Mouse (Mus musculus) ovary, postnatal 36 days (tissue): ENCODE data around the gene Otulin.

ENCODE experiments used
- DNase-seq: peaks from one replicate; pipeline ENCODE4 v3.0.0; 2022; ENCODE audit warnings: low spot score, mixed read lengths

Gene Otulin

GRCm38 (mm10) chr15:27613255-27613654 lies 17.2 kb downstream of the Otulin start:
- no peak for DNase-seq

- peak; percentile 29 for DNase-seq
Measured at GRCm38 (mm10) chr15:27612533-27613221, 17.8 kb downstream of the Otulin start.

GRCm38 (mm10) chr15:27609554-27609953 lies 20.9 kb downstream of the Otulin start:
- DNase-seq, result no peak

GRCm38 (mm10) chr15:27605252-27605651 lies 25.2 kb downstream of the Otulin start:
- no peak for DNase-seq

- no peak for DNase-seq
Measured at GRCm38 (mm10) chr15:27604558-27604957, 25.9 kb downstream of the Otulin start.

DNA sequence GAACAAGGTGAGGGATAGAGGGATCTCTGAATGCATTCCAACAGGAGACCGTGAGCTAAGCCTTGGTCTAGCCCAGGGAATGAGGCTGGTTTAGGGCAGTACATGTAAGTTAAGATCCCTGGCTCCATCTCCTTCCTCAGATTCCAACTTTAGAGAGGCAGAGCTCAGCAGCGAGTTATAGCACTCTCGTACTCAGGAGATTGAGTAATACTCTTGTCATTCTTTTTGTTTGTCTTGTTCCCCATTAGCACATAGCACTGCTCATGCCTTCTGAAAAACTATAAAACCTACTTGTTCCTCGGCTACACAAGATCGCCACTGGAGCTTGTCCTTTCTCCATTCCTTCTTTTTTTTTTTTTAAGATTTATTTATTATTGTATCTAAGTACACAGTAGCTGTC lies 30.0 kb downstream of the Otulin start:
- DNase-seq, result no peak

DNA sequence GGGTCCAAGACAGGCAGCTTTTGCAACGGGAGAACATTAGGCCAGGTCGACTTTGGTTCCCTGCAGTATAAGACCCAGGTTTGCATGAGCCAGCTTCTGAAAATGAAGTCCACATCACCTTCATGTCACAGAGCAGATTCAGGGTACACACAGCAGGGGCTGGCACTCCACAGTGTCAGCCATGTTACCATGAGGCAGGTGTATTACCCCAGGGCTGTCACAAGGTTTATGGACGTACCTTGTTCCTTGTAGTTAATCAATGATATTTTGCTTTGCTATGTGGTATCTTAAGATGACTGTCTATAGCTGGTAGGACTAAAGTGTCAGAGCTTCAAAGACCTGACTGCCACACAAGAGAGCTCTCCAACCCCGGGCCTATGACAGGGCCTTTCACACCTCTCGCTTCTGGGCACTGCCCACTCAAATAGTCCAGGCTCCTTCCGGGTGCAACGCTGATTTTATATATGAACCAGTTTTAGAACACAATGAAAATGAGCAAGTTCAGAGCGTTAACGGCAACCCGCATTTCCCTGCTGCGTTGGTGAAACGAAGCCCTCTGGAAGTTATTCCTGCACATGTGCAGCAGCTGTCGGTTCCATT lies 31.6 kb downstream of the Otulin start:
- no peak for DNase-seq

- no peak for DNase-seq
Measured at GRCm38 (mm10) chr15:27597516-27597915, 33.0 kb downstream of the Otulin start.

- DNase-seq, result no peak
Measured at GRCm38 (mm10) chr15:27596463-27597140, 33.9 kb downstream of the Otulin start.

GRCm38 (mm10) chr15:27595560-27595959 lies 34.9 kb downstream of the Otulin start:
- DNase-seq, result peak; percentile 36

GRCm38 (mm10) chr15:27594973-27595372 lies 35.5 kb downstream of the Otulin start:
- no peak for DNase-seq

- DNase-seq, result peak; percentile 26
Measured at GRCm38 (mm10) chr15:27593717-27594116, 36.8 kb downstream of the Otulin start.

DNA sequence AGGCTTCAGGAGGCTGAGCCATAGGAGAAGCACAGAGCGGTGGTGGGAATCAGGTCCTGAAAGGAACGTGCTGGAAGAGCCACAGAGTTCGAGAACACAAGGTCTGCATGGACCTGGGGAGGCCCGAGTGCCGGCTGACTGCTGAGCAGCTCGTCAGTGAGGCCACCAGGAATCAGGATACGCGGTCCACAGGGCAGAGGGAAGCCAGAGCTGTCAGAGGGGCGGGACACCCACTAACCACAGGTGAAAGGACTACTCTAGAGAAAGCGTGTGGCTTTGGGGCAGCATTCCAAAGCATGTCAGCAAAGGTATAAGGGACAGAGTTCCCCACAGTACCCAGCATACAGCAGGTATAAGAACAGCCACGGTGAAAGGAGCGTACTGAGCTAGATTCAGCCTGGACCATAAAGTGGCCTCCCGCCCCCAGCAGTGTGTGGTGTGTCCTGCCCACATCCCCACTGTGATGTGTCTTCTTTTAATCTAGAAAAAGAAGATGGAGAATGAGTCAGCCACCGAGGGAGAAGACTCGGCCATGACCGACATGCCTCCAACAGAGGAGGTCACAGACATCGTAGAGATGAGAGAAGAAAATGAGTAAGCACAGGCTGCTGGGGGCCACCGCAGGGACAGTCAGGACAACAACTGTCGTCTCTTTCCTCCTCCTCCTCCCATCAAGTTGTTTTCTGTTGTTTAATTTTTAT lies 37.7 kb downstream of the Otulin start:
- DNase-seq, result no peak

DNA sequence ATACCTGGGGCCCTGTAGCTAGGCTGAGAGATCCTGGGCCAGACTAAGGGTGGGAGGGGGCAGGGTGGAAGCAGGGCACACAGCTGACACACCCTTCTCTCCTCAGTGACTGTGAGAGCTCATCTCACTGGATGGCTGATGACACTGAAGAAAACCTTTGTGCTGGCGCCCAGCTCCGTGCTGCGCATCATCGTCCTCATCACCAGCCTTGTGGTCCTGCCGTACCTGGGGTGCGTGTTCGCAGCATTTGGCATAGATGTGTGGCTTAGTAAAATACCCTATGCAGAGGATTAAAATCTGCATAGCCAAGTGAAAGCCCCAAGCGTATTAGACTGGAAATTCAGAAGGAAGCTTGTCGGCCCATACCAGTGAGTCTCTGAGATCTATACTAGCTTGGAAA lies 39.7 kb downstream of the Otulin start:
- DNase-seq, result no peak

GRCm38 (mm10) chr15:27588087-27588826 lies 42.2 kb downstream of the Otulin start:
- no peak for DNase-seq

DNA sequence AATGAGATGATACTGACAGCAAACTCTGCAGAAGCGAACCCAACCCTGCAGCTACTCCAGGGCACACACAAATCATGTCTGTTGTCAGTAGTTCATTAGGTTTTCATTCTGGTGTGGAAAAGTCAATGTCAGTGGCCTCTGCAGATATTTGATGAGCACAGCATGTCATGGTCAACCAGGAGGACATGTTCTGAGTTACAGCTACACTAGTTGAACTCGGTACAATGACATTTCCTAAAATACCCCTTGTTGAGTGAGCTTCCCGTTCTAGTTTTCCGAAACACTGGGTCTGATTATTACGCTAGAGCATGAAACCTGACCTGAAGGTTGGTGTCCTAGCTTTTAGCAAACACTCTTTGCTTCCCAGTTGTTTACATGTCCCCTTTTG lies 44.4 kb downstream of the Otulin start:
- DNase-seq, result no peak

DNA sequence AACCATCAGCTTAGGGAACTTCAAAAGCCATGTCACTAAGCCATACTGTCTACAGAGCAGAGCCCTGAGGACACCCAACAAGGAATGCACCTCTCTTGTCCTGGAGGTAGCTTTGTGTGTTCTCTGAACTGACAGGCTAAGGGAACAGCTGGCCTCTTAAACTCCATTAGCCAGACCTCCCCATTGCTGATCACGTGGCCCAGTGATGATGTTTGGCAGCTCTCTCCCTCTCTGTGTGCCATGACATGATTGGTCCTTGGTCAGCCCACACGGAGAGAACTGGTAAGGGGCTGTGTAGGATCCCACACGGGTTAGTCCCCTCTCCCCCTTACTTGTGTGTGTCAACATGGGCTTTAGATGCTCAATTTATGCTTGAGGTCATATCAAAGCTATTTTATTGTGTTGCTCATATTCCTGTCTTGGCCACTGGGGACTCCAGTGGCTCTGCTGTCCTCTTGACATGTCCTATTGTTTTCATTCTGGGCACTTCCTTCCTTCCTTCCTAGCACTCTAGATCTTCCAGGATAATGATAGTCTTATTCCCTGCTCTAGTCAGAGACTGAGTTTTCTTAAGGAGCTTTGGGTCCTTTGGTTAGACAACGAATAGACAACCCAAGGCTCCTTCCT lies 44.9 kb downstream of the Otulin start:
- DNase-seq, result no peak

GRCm38 (mm10) chr15:27583620-27584019 lies 46.9 kb downstream of the Otulin start:
- DNase-seq, result no peak

DNA sequence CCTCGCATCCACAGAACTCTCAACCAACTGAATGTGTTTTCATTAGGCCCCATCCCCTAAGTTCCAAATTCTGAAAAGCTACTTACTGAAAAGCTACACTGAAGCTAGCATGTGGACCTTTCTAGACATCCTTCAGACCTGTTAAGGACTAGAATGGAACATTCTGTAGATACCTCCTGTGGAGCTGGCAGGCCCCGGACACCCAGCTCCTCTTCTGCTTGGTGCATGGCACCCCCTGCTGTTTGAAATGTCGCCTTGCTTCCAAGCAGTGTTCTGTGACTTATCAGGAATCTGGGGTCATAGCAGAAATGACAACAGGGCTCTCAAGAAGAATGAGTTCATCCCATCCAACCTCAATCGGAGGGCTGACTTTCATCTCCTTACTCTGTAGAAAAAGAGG lies 47.5 kb downstream of the Otulin start:
- DNase-seq, result peak; percentile 52

DNA sequence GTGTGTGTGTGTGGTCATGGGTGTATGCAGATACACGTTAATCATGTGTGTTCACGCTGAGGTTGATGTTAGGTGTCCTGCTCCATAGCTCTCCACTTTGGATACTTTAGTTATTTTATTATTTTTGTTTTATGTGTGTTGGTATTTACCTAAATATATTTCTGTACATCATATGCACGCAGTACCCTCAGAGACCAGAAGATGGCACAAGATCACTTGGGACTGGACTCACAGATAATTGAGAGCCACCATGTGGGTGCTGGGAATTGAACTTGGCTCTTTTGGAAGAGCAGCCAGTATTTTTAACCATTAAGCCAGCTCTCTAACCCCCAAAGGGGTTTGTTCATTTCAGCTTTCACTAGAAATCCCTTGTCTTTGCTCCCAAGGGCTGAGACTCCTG lies 48.1 kb downstream of the Otulin start:
- DNase-seq, result no peak

GRCm38 (mm10) chr15:27581640-27582039 lies 48.9 kb downstream of the Otulin start:
- DNase-seq, result no peak

GRCm38 (mm10) chr15:27580771-27581170 lies 49.7 kb downstream of the Otulin start:
- DNase-seq, result no peak
